Mouse (Mus musculus): ENCODE measurements around the gene Stip1. TPM values are rescaled to one million over a fixed set of nuclear protein-coding genes. Genes with fewer than 3 reads are reported as not detected.

Stip1 gene
- 98.7 to 127 TPM (median 113 TPM) in 4 replicates for total RNA-seq (2023; ENCODE audit: inconsistent age)

GRCm38 (mm10) chr19:7039841-7040636 lies at the start of gene Stip1:
Stip1 (minus strand) TSS chr19:7039967.

GRCm38 (mm10) chr19:7056248-7057087 lies 16.7 kb upstream of the Stip1 start, which contains the start of gene Macrod1:
Macrod1 (plus strand) TSS chr19:7056810.

GRCm38 (mm10) chr19:7019191-7019590 lies 20.6 kb downstream of the Stip1 start, which contains the start of gene Fermt3:
Fermt3 (minus strand) TSS chr19:7019469.

GRCm38 (mm10) chr19:6996006-6996405 lies 43.8 kb downstream of the Stip1 start, which contains the start of the genes Nudt22 and Trpt1:
Nudt22 (minus strand) TSS chr19:6996117.
Trpt1 (plus strand) TSS chr19:6996131.

GRCm38 (mm10) chr19:6992011-6992858 lies 47.5 kb downstream of the Stip1 start, which contains the start of gene Dnajc4:
Dnajc4 (minus strand) TSS chr19:6992572.

GRCm38 (mm10) chr19:6987061-6987903 lies 52.5 kb downstream of the Stip1 start, which contains the start of gene Vegfb:
Vegfb (minus strand) TSS chr19:6987651.

GRCm38 (mm10) chr19:6980381-6981093 lies 59.2 kb downstream of the Stip1 start, which contains the start of gene Fkbp2:
Fkbp2 (minus strand) TSS chr19:6980501.

GRCm38 (mm10) chr19:6975537-6976521 lies 63.9 kb downstream of the Stip1 start, which contains the start of gene Plcb3:
Plcb3 (minus strand) TSS chr19:6976470.

GRCm38 (mm10) chr19:6974211-6975205 lies 65.3 kb downstream of the Stip1 start, which contains the start of gene Ppp1r14b:
Ppp1r14b (plus strand) TSS chr19:6974968.

Other genes with a start within 250 kb of the Stip1 start
- gene Rps6ka4, start 199.3 kb downstream of the Stip1 start, total RNA-seq (2023; ENCODE audit: inconsistent age), result 28.2 to 41.0 TPM (median 33.2 TPM) in 4 replicates
- gene Ccdc88b, start 181.8 kb downstream of the Stip1 start, total RNA-seq (2023; ENCODE audit: inconsistent age), result 29.9 to 32.9 TPM (median 31.6 TPM) in 4 replicates
- gene Trmt112, start 130.3 kb downstream of the Stip1 start, total RNA-seq (2023; ENCODE audit: inconsistent age), result 150 to 159 TPM (median 153 TPM) in 4 replicates
- gene Prdx5, start 129.9 kb downstream of the Stip1 start, total RNA-seq (2023; ENCODE audit: inconsistent age), result 86.0 to 104 TPM (median 92.9 TPM) in 4 replicates
- gene Esrra, start 118.2 kb downstream of the Stip1 start, total RNA-seq (2023; ENCODE audit: inconsistent age), result 55.4 to 59.7 TPM (median 56.1 TPM) in 4 replicates
- not detected in 4 replicates for gene Catsperz, start 114.6 kb downstream of the Stip1 start, total RNA-seq (2023; ENCODE audit: inconsistent age)
- gene Kcnk4, start 105.5 kb downstream of the Stip1 start, total RNA-seq (2023; ENCODE audit: inconsistent age), result not detected in 4 replicates
- 10.7 to 16.5 TPM (median 14.1 TPM) in 4 replicates for gene Bad, start 98.1 kb downstream of the Stip1 start, total RNA-seq (2023; ENCODE audit: inconsistent age)
- 20.3 to 22.9 TPM (median 21.1 TPM) in 4 replicates for gene Gpr137, start 97.5 kb downstream of the Stip1 start, total RNA-seq (2023; ENCODE audit: inconsistent age)
- 89.5 to 93.5 TPM (median 90.6 TPM) in 4 replicates for gene Ppp1r14b, start 65.0 kb downstream of the Stip1 start, total RNA-seq (2023; ENCODE audit: inconsistent age)
- gene Plcb3, start 63.5 kb downstream of the Stip1 start, total RNA-seq (2023; ENCODE audit: inconsistent age), result 13.5 to 15.8 TPM (median 15.0 TPM) in 4 replicates
- gene Fkbp2, start 59.5 kb downstream of the Stip1 start, total RNA-seq (2023; ENCODE audit: inconsistent age), result 27.8 to 34.0 TPM (median 30.5 TPM) in 4 replicates
- 15.4 to 19.4 TPM (median 17.7 TPM) in 4 replicates for gene Vegfb, start 52.3 kb downstream of the Stip1 start, total RNA-seq (2023; ENCODE audit: inconsistent age)
- gene Dnajc4, start 47.4 kb downstream of the Stip1 start, total RNA-seq (2023; ENCODE audit: inconsistent age), result 23.7 to 27.8 TPM (median 26.5 TPM) in 4 replicates
- 4.4 to 6.2 TPM (median 5.2 TPM) in 4 replicates for gene Nudt22, start 43.9 kb downstream of the Stip1 start, total RNA-seq (2023; ENCODE audit: inconsistent age)
- 4.5 to 6.6 TPM (median 5.6 TPM) in 4 replicates for gene Trpt1, start 43.8 kb downstream of the Stip1 start, total RNA-seq (2023; ENCODE audit: inconsistent age)
- 167 to 182 TPM (median 174 TPM) in 4 replicates for gene Fermt3, start 20.5 kb downstream of the Stip1 start, total RNA-seq (2023; ENCODE audit: inconsistent age)
- gene Macrod1, start 16.8 kb upstream of the Stip1 start, total RNA-seq (2023; ENCODE audit: inconsistent age), result 6.5 to 7.3 TPM (median 7.1 TPM) in 4 replicates
- 0.12 to 0.16 TPM in 2 of 4 replicates, not detected in the others for gene Flrt1, start 65.8 kb upstream of the Stip1 start, total RNA-seq (2023; ENCODE audit: inconsistent age)
- 132 to 142 TPM (median 137 TPM) in 4 replicates for gene Otub1, start 166.3 kb upstream of the Stip1 start, total RNA-seq (2023; ENCODE audit: inconsistent age)
- gene Cox8a, start 177.6 kb upstream of the Stip1 start, total RNA-seq (2023; ENCODE audit: inconsistent age), result 302 to 334 TPM (median 313 TPM) in 4 replicates
- 55.8 to 56.6 TPM (median 56.2 TPM) in 4 replicates for gene Naa40, start 201.2 kb upstream of the Stip1 start, total RNA-seq (2023; ENCODE audit: inconsistent age)
- gene Rcor2, start 227.4 kb upstream of the Stip1 start, total RNA-seq (2023; ENCODE audit: inconsistent age), result 1.5 to 2.8 TPM (median 2.2 TPM) in 4 replicates